Mouse (Mus musculus) small intestine, adult 2 months (tissue): ENCODE data around the gene Poc1b.

ENCODE experiments used
- CTCF ChIP-seq: fragments of 200-500 bp; IDR thresholded peaks from 2 replicates; pipeline ENCODE4 v1.5.1; 2012; ENCODE audit warnings: low read depth, mild to moderate bottlenecking, control low read depth, inconsistent platforms, low read length, moderate library complexity, mixed read lengths; ENCODE audit not compliant: insufficient replicate concordance, insufficient read length; ENCODE audit errors: extremely low read depth
- POLR2A ChIP-seq: fragments of 200-500 bp; IDR thresholded peaks from 2 replicates; pipeline ENCODE4 v1.6.1; 2012; ENCODE audit warnings: low read depth, mild to moderate bottlenecking, control low read depth, inconsistent platforms, low read length, moderate library complexity

DNA sequence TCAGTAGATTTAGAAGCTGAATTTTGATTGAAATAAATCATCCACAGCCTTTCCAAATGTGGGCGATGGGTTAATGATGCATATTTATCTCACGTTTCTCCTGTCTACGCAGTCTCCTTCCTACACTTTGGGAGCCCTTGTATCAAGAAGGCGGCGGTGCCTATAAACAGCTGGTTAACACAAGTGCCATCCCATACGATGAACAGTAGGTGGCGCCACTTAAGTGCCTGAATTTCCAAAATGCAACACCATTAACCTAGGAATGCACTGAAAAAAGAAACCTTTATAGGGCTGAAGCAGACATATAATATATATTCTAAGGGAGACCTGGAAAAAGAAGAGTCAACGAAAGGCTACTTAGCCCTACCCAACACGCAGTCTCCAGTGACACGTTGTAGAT lies 9.5 kb upstream of the Poc1b start:
- peak; percentile 20; the same call in 1 of the 2 replicates for TF ChIP-seq CTCF
- TF ChIP-seq POLR2A = no peak
